Mouse (Mus musculus) large intestine, adult 2 months (tissue): ENCODE results near the gene Man1c1. TPM values are rescaled to one million over a fixed set of nuclear protein-coding genes. Genes with fewer than 3 reads are reported as not detected.

ENCODE experiments used
- DNase-seq: peaks from one replicate; pipeline ENCODE4 v3.0.0-alpha.2; 2012; ENCODE audit warnings: low read depth, low spot score
- WGBS: fragments of 180-500 bp; shearing (Covaris S2); methylation state at CpG from one replicate; pipeline ENCODE4 v1.1.7; 2018; 5-methylcytosine and 5-hydroxymethylcytosine counted together
- polyA plus RNA-seq: library from polyadenylated mRNA; depleted of rRNA; stranded (reverse); fragments of >200 nt; gene quantifications from 2 replicates; pipeline ENCODE4 v1.2.3, GENCODE M21; 2012

Man1c1 gene
- polyA plus RNA-seq, 1 experiment: 2.3 TPM

GRCm38 (mm10) chr4:134617779-134618178 lies 86.3 kb downstream of the Man1c1 start:
- 89% methylated on average over 4 of the region's 4 CpGs for WGBS

GRCm38 (mm10) chr4:134615929-134616625 lies 88.0 kb downstream of the Man1c1 start:
- WGBS: 88% methylated on average over 15 of the region's 15 CpGs
- DNase-seq: no peak

More at GRCm38 (mm10) chr4:134617779-134618178, 86.3 kb downstream of the Man1c1 start:
- no peak for DNase-seq

- DNase-seq: no peak
- WGBS: 52% methylated on average over 16 of the region's 16 CpGs
Observed at GRCm38 (mm10) chr4:134612070-134612667, 91.9 kb downstream of the Man1c1 start.

- DNase-seq: no peak
Observed at GRCm38 (mm10) chr4:134610616-134611015, 93.5 kb downstream of the Man1c1 start.

DNA sequence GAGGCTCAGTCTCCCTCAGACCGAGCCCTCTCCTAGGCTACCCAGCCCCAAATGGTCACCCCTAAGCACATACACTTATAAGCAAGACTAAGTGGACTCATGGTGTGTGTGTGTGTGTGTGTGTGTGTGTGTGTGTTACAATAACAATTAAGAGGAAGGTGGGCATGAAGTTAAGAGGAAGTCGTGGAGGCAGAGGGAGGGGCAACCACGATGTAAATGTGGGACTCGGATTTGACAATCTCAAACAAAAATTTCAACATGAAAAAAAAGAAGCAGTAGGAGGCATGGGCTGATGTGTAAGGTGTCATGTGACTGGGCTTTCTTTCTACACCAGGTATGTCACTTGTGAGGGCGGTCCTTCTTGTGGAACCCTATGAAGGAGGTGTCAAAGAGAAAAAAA lies 96.4 kb downstream of the Man1c1 start:
- no peak for DNase-seq
- 75% methylated on average over 5 of the region's 5 CpGs for WGBS

More at GRCm38 (mm10) chr4:134610616-134611015, 93.5 kb downstream of the Man1c1 start:
- 67% methylated on average over 3 of the region's 3 CpGs for WGBS

GRCm38 (mm10) chr4:134606054-134606453 lies 98.0 kb downstream of the Man1c1 start:
- 43% methylated on average over 5 of the region's 5 CpGs for WGBS
- DNase-seq: no peak

DNA sequence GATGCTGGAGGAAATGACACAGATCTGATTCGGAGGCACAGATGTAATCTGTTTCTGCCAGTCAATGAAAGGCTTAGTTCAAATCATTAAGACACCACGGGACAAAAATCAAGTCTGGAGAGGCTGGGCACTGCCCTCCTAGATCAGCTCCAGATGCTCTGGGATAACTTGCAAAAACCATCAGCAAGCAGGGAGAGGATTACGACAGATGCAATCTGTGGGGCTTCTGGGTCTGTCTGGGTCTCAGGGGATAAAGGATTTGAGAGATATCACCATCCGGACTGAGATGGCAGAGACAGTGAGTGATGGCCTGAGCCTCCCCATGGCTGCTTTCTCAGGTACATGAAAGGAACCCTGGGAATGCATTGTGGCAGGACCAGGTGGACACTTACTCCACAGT lies 99.6 kb downstream of the Man1c1 start:
- 81% methylated on average over 4 of the region's 4 CpGs for WGBS
- DNase-seq: no peak

DNA sequence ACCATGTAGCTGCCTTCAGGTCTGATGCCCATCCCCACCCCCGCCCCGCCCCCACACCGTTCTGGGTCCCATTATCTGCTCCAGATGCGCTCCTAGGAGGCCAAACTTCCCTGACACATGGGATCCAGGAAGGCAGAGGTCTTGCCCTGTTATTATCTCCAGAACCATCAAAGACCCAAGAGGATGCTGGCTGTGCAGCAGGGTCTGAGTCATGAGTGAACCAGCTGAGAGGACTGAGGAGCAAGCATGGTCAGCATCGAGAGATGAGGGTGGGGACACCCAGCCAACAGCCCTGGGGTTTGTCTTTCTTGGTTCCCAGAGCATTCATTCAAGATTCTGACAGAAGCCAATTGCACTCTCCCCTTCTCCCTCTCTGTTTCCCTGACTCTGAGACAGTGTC lies 100.5 kb downstream of the Man1c1 start:
- DNase-seq: no peak
- 64% methylated on average over 5 of the region's 5 CpGs for WGBS

DNA sequence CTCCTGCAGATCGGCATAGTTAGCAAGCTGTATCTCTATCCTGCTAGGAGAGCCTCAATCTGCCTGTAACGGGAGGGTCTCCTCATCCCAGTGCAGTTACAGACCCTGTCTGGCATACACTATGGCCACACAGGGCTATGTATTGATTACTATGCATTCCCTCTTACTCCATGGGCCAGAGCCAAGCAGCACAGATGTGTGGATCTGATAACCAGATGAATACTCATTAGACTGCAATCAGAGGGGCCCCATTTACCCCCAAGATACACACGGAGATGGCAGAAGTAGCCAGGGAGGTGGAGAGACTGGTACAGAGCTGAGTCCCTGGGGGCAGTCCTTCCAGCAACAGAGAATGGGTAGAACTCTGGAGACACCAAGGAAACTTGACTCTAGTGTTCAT lies 101.5 kb downstream of the Man1c1 start:
- 58% methylated on average over 3 of the region's 3 CpGs for WGBS
- no peak for DNase-seq

DNA sequence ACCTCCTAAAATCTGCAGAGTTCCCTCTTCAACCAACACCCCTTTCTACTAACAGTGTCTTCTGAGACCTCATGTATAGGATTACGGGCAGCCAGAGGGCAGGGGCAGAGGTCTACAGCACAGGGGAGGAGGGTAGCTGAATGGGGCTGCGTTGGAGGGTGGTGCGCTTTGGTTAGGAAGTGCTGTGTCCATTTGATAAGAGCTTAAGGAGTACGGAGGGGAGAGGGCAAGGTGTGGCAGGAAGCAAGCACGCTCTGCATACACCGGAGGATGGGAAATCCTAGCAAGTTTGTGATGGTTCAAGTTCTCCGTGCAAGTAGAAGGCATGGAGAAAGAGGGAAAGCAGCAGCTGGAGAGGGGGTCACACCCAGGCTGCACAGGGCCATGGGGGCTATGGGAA lies 102.1 kb downstream of the Man1c1 start:
- WGBS: 41% methylated on average over 7 of the region's 7 CpGs
- DNase-seq: no peak

DNA sequence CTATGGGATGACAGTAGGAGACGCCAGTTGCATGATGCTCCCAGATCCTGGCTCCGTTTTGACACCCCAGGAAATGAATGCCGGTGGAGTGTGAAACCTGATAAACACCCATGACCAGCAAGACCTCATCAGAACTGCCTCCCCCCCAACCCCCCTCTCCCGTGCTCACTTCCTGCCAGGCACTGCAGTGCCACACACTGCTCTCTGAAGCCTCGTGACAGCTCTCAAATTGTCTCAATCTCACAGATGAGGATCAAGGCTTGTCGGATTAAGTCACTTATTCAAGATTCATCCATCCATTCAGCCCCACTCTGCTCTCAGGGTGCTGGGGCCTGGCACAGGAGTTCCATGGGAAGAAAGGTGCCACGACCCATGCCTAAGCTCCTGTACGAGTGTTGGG lies 102.7 kb downstream of the Man1c1 start:
- 66% methylated on average over 8 of the region's 8 CpGs for WGBS

DNA sequence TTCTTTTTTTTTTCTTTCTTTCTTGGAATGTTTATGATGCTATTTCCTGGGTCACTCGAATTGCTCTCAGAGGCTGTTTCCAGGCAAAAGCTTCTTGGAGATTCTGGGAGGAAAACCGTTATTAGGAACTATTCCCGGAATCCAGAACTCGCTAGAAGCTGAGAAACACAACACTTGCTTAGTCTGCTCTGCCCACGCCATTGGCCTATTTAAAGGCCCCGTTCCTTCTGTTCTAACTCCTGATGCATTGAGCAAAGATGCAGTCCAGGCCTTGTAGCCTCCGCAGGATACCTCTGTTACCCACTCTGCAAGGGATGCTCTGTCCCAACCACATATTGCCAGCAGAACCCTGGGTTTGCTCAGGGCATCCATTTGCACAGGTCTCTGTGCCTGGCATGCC lies 103.3 kb downstream of the Man1c1 start:
- WGBS: 68% methylated on average over 7 of the region's 7 CpGs
- no peak for DNase-seq

More for the DNA sequence above, 102.7 kb downstream of the Man1c1 start:
- DNase-seq: no peak

- DNase-seq: no peak
- 84% methylated on average over 9 of the region's 9 CpGs for WGBS
Observed at GRCm38 (mm10) chr4:134600060-134600459, 104.0 kb downstream of the Man1c1 start.

GRCm38 (mm10) chr4:134596816-134597692 lies 107.0 kb downstream of the Man1c1 start:
- no peak for DNase-seq
- WGBS: 57% methylated on average over 10 of the region's 10 CpGs

- 86% methylated on average over 10 of the region's 10 CpGs for whole genome bisulfite sequencing
- DNase-seq: no peak
Observed at GRCm38 (mm10) chr4:134594731-134595439, 109.2 kb downstream of the Man1c1 start.

GRCm38 (mm10) chr4:134592442-134592841 lies 111.6 kb downstream of the Man1c1 start:
- no peak for DNase-seq
- 28% methylated on average over 4 of the region's 4 CpGs for WGBS

- WGBS: 11% methylated on average over 11 of the region's 11 CpGs
- DNase-seq: peak; percentile 44
Observed at GRCm38 (mm10) chr4:134591506-134592061, 112.5 kb downstream of the Man1c1 start.

DNA sequence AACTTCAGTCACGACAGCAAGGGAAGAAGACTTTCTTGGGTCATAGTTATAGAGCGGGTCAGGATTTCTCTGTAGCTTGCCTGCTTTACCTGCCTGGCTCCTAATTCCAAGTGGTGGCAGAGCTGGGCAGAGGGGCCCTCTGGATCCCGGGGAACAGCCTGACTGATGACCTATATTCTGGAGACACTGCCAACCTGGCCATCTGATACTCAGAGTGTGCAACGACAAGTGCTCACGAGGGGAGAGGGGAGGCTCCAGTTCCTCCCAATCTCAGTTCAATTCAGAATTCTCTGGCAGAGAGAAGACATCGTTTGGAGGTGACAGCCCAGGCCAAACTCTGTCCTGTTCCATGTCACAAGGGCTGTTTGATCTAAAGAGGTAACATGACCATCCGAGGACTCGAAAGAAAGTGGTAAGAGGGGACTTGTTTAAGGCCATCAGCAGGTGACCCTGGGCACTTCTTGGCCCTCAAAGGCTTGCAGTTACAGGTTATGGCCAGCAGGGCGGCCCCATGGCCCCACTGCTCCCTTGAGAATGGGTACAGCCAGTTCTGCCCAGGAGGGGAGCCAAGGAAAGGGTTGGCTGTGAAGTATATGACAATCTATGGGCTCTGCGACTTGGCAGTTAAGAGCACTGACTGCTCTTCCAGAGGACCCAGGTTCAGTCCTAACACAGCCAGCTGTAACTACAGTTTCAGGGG lies 113.7 kb downstream of the Man1c1 start:
- DNase-seq: no peak
- WGBS: 88% methylated on average over 10 of the region's 10 CpGs

DNA sequence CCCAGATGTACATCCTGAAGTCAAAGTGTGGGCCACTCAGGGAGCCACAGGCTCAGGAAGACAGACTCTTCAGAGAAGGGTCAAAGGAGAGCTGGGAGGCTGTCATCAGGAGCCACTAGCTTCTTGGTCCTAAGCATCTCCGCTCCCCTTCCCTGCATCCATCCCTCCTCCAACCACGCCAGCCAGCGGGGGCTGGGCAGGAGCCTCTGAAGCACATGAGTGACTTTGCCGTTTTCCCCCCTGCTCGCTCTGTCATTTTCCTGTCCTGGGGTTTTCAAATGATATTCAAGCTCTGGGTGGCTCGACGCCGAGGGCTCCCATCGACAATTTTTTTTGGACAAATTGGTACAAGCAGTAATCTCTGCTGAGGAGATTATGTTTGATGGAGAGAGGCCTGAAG lies 114.3 kb downstream of the Man1c1 start:
- no peak for DNase-seq
- WGBS: 96% methylated on average over 9 of the region's 9 CpGs
